Mouse (Mus musculus): ENCODE results near the gene Syt8. TPM values are rescaled to one million over a fixed set of nuclear protein-coding genes. Genes with fewer than 3 reads are reported as not detected.
"Not testable (repeated sequence)": the region's sequence is repeated elsewhere in the genome, so short reads cannot be mapped to it uniquely, and the experiment has no call there.

The Syt8 gene
- polyA plus RNA-seq, 1 experiment: 0.07 TPM

GRCm38 (mm10) chr7:142403591-142403990 lies 31.1 kb upstream of the Syt8 start:
- Histone ChIP-seq H3K79me2 (ENCODE audit: control insufficient read depth, insufficient read depth) (no peaks in the 10 kb centered on the region), H3K4me3 (ENCODE audit: insufficient read depth, poor library complexity, severe bottlenecking) (no peak overlapping the region), H3ac (ENCODE audit: control insufficient read depth, insufficient read length, low read depth) (no peak overlapping the region), H3K79me3 (ENCODE audit: low read depth) (no peaks in the 10 kb centered on the region), H3K36me3 (ENCODE audit: control insufficient read depth, insufficient read depth) (no peaks in the 10 kb centered on the region), H3K27me3 (ENCODE audit: control insufficient read depth, insufficient read depth, insufficient read length) (no peaks in the 10 kb centered on the region)
- TF ChIP-seq USF1 (IDR thresholded peaks at IDR 0.05; ENCODE audit: low read depth) (no peak), MAX (IDR thresholded peaks at IDR 0.05) (no peak), MYOD1 (IDR thresholded peaks at IDR 0.05; ENCODE audit: control insufficient read depth, insufficient read length, low read depth) (no peak), FOSL1 (IDR thresholded peaks at IDR 0.05; ENCODE audit: insufficient read depth, low read length, poor library complexity, severe bottlenecking) (no peak), CEBPB (IDR thresholded peaks at IDR 0.05; ENCODE audit: low read depth) (no peak), CTCF (IDR thresholded peaks at IDR 0.05; ENCODE audit: control insufficient read depth, insufficient read depth, insufficient read length) (no peak), MYOG (IDR thresholded peaks at IDR 0.05; ENCODE audit: control insufficient read depth, extremely low read depth, insufficient read length) (no peak)

- not testable (repeated sequence) for H3ac ChIP-seq (ENCODE audit: control insufficient read depth, insufficient read length, low read depth); H3K79me3 ChIP-seq (ENCODE audit: low read depth); H3K36me3 ChIP-seq (ENCODE audit: control insufficient read depth, insufficient read depth); H3K27me3 ChIP-seq (ENCODE audit: control insufficient read depth, insufficient read depth, insufficient read length); H3K79me2 ChIP-seq (ENCODE audit: control insufficient read depth, insufficient read depth); H3K4me3 ChIP-seq (ENCODE audit: insufficient read depth, poor library complexity, severe bottlenecking)
These were observed 29.5 kb upstream of the Syt8 start for GRCm38 (mm10) chr7:142405134-142405533.

- H3K79me2 ChIP-seq (ENCODE audit: control insufficient read depth, insufficient read depth): no peaks in the 10 kb centered on the region
- TF ChIP-seq CTCF (IDR thresholded peaks at IDR 0.05; ENCODE audit: control insufficient read depth, insufficient read depth, insufficient read length): no peak
- H3K36me3 ChIP-seq (ENCODE audit: control insufficient read depth, insufficient read depth): no peaks in the 10 kb centered on the region
- no peak overlapping the region for H3K4me3 ChIP-seq (ENCODE audit: insufficient read depth, poor library complexity, severe bottlenecking)
- no peaks in the 10 kb centered on the region for H3K79me3 ChIP-seq (ENCODE audit: low read depth)
- no peaks in the 10 kb centered on the region for H3K27me3 ChIP-seq (ENCODE audit: control insufficient read depth, insufficient read depth, insufficient read length)
- no peak overlapping the region for H3ac ChIP-seq (ENCODE audit: control insufficient read depth, insufficient read length, low read depth)
These were observed 26.7 kb upstream of the Syt8 start for GRCm38 (mm10) chr7:142407935-142408334.

GRCm38 (mm10) chr7:142408686-142409085 lies 26.0 kb upstream of the Syt8 start:
- H3K36me3 ChIP-seq (ENCODE audit: control insufficient read depth, insufficient read depth): no peaks in the 10 kb centered on the region
- no peak for TF ChIP-seq FOSL1 (IDR thresholded peaks at IDR 0.05; ENCODE audit: insufficient read depth, low read length, poor library complexity, severe bottlenecking)
- no peak for TF ChIP-seq MYOG (IDR thresholded peaks at IDR 0.05; ENCODE audit: control insufficient read depth, extremely low read depth, insufficient read length)
- TF ChIP-seq MYOD1 (IDR thresholded peaks at IDR 0.05; ENCODE audit: control insufficient read depth, insufficient read length, low read depth): no peak
- no peak for TF ChIP-seq MAX (IDR thresholded peaks at IDR 0.05)
- no peak for TF ChIP-seq USF1 (IDR thresholded peaks at IDR 0.05; ENCODE audit: low read depth)
- TF ChIP-seq CEBPB (IDR thresholded peaks at IDR 0.05; ENCODE audit: low read depth): no peak

GRCm38 (mm10) chr7:142409603-142410002 lies 25.0 kb upstream of the Syt8 start:
- Histone ChIP-seq H3K4me3 (ENCODE audit: insufficient read depth, poor library complexity, severe bottlenecking) (no peak overlapping the region), H3K36me3 (ENCODE audit: control insufficient read depth, insufficient read depth) (no peaks in the 10 kb centered on the region), H3K27me3 (ENCODE audit: control insufficient read depth, insufficient read depth, insufficient read length) (no peaks in the 10 kb centered on the region), H3K79me3 (ENCODE audit: low read depth) (no peaks in the 10 kb centered on the region), H3ac (ENCODE audit: control insufficient read depth, insufficient read length, low read depth) (no peak overlapping the region), H3K79me2 (ENCODE audit: control insufficient read depth, insufficient read depth) (no peaks in the 10 kb centered on the region)
- TF ChIP-seq CTCF (IDR thresholded peaks at IDR 0.05; ENCODE audit: control insufficient read depth, insufficient read depth, insufficient read length) (no peak), CEBPB (IDR thresholded peaks at IDR 0.05; ENCODE audit: low read depth) (no peak), MYOG (IDR thresholded peaks at IDR 0.05; ENCODE audit: control insufficient read depth, extremely low read depth, insufficient read length) (no peak), USF1 (IDR thresholded peaks at IDR 0.05; ENCODE audit: low read depth) (no peak), MYOD1 (IDR thresholded peaks at IDR 0.05; ENCODE audit: control insufficient read depth, insufficient read length, low read depth) (no peak), FOSL1 (IDR thresholded peaks at IDR 0.05; ENCODE audit: insufficient read depth, low read length, poor library complexity, severe bottlenecking) (no peak), MAX (IDR thresholded peaks at IDR 0.05) (no peak)

More at GRCm38 (mm10) chr7:142408686-142409085, 26.0 kb upstream of the Syt8 start:
- H3ac ChIP-seq (ENCODE audit: control insufficient read depth, insufficient read length, low read depth): no peak overlapping the region
- no peaks in the 10 kb centered on the region for H3K27me3 ChIP-seq (ENCODE audit: control insufficient read depth, insufficient read depth, insufficient read length)
- H3K79me2 ChIP-seq (ENCODE audit: control insufficient read depth, insufficient read depth): no peaks in the 10 kb centered on the region
- H3K4me3 ChIP-seq (ENCODE audit: insufficient read depth, poor library complexity, severe bottlenecking): no peak overlapping the region
- no peaks in the 10 kb centered on the region for H3K79me3 ChIP-seq (ENCODE audit: low read depth)

GRCm38 (mm10) chr7:142413285-142413684 lies 21.4 kb upstream of the Syt8 start:
- Histone ChIP-seq H3K36me3 (ENCODE audit: control insufficient read depth, insufficient read depth) (no peaks in the 10 kb centered on the region), H3K79me3 (ENCODE audit: low read depth) (no peaks in the 10 kb centered on the region), H3ac (ENCODE audit: control insufficient read depth, insufficient read length, low read depth) (no peak overlapping the region), H3K79me2 (ENCODE audit: control insufficient read depth, insufficient read depth) (no peaks in the 10 kb centered on the region), H3K4me3 (ENCODE audit: insufficient read depth, poor library complexity, severe bottlenecking) (no peak overlapping the region), H3K27me3 (ENCODE audit: control insufficient read depth, insufficient read depth, insufficient read length) (no peaks in the 10 kb centered on the region)
- no peak for TF ChIP-seq USF1 (IDR thresholded peaks at IDR 0.05; ENCODE audit: low read depth)
- TF ChIP-seq MYOD1 (IDR thresholded peaks at IDR 0.05; ENCODE audit: control insufficient read depth, insufficient read length, low read depth): no peak
- no peak for TF ChIP-seq MAX (IDR thresholded peaks at IDR 0.05)
- TF ChIP-seq CEBPB (IDR thresholded peaks at IDR 0.05; ENCODE audit: low read depth): no peak
- TF ChIP-seq MYOG (IDR thresholded peaks at IDR 0.05; ENCODE audit: control insufficient read depth, extremely low read depth, insufficient read length): no peak
- no peak for TF ChIP-seq CTCF (IDR thresholded peaks at IDR 0.05; ENCODE audit: control insufficient read depth, insufficient read depth, insufficient read length)
- TF ChIP-seq FOSL1 (IDR thresholded peaks at IDR 0.05; ENCODE audit: insufficient read depth, low read length, poor library complexity, severe bottlenecking): no peak

Measured in C2C12 (cell line).